Mouse (Mus musculus): ENCODE measurements at regions not wholly inside any gene's neighbourhood (a gene's known extent, or its start where the extent isn't known, plus 50 kb on each side); places are given as distances from the start of the nearest gene placed in this dataset.

- DNase-seq (ENCODE audit: extremely low spot score in 1 of 2, low spot score in 1 of 2), result no peak
Measured at GRCm38 (mm10) chr13:34398061-34398787, 53.2 kb upstream of the Slc22a23 start.

- DNase-seq (ENCODE audit: extremely low spot score in 1 of 2, low spot score in 1 of 2), result no peak
Measured at GRCm38 (mm10) chr13:34395504-34395903, 50.5 kb upstream of the Slc22a23 start.

- no peak for DNase-seq (ENCODE audit: extremely low spot score in 1 of 2, low spot score in 1 of 2)
Measured at GRCm38 (mm10) chr13:34395010-34395409, 50.0 kb upstream of the Slc22a23 start.
